Mouse (Mus musculus) ES-Bruce4 (cell line): ENCODE results near the gene Psmc5.

Source experiments
- CTCF ChIP-seq: IDR thresholded peaks from one replicate; pipeline ENCODE4 v1.8.1; 2011; ENCODE audit warnings: low read depth, low read length
- EP300 ChIP-seq: IDR thresholded peaks from 2 replicates; pipeline ENCODE4 v1.6.1; 2011; ENCODE audit warnings: low read depth, low read length; ENCODE audit not compliant: insufficient read depth
- POLR2A ChIP-seq: IDR thresholded peaks from one replicate; pipeline ENCODE4 v1.8.1; 2011; ENCODE audit warnings: low read length; ENCODE audit not compliant: insufficient read depth

- TF ChIP-seq EP300 (no peak), CTCF (no peak), POLR2A (no peak)
Observed at GRCm38 (mm10) chr11:106255174-106255573, 780 bp upstream of the Psmc5 start.
